12 mouse cellular contexts compared by ENCODE assay signal in genomic region chr2:10359861-10360260, GRCm38 (mm10). TPM values are rescaled to one million over a fixed set of nuclear protein-coding genes. Genes with fewer than 3 reads are reported as not detected.
"Had no signal": no experiment of that assay in that cellular context is flagged by ENCODE, and none has a peak within 500 bp of the region (broad histone marks: within the 10 kb centered on the region; RNA-seq: fewer than 3 reads in every experiment).

No protein-coding gene starts in this region.

- DNase-seq: kidney, adult 2 months; kidney, postnatal 14 days; right cerebral cortex, postnatal 14 days; thymus, postnatal 4 days had no signal

- H3K27ac ChIP-seq: kidney, embryonic 15.5 days; limb, embryonic 10.5 days; liver, embryonic 12.5 days; midbrain, embryonic 15.5 days; neural tube, embryonic 13.5 days; stomach, embryonic 15.5 days had no signal

- H3K27me3 ChIP-seq: midbrain, embryonic 15.5 days; stomach, embryonic 15.5 days had no signal

- H3K4me3 ChIP-seq: kidney, embryonic 15.5 days; limb, embryonic 10.5 days; liver, embryonic 12.5 days; midbrain, embryonic 15.5 days; neural tube, embryonic 13.5 days; stomach, embryonic 15.5 days had no signal

- H3K9ac ChIP-seq: kidney, embryonic 15.5 days; liver, embryonic 12.5 days; midbrain, embryonic 15.5 days; neural tube, embryonic 13.5 days; stomach, embryonic 15.5 days had no signal

- H3K4me2 ChIP-seq: kidney, embryonic 15.5 days; liver, embryonic 12.5 days; midbrain, embryonic 11.5 days; midbrain, embryonic 15.5 days; neural tube, embryonic 13.5 days; stomach, embryonic 15.5 days had no signal

- ATAC-seq: liver, embryonic 12.5 days; midbrain, embryonic 15.5 days had no signal

- H3K4me1 ChIP-seq: kidney, embryonic 15.5 days; limb, embryonic 10.5 days; liver, embryonic 12.5 days; midbrain, embryonic 15.5 days; neural tube, embryonic 13.5 days; stomach, embryonic 15.5 days had no signal

- H3K9me3 ChIP-seq: kidney, embryonic 15.5 days; limb, embryonic 10.5 days; liver, embryonic 12.5 days; midbrain, embryonic 15.5 days; neural tube, embryonic 13.5 days; stomach, embryonic 15.5 days had no signal

- H3K36me3 ChIP-seq: kidney, embryonic 15.5 days; limb, embryonic 10.5 days; liver, embryonic 12.5 days; midbrain, embryonic 15.5 days; neural tube, embryonic 13.5 days; stomach, embryonic 15.5 days had no signal

RNA-seq across cellular contexts. Expression of gene Sfmbt2, which starts 10.4 kb away (rescaled TPM):
- total RNA-seq: monocyte, adult 5-6 weeks had no signal
